Mouse (Mus musculus) cerebellum, adult 2 months (tissue): Measurements from ENCODE around the gene Tgtp2. TPM values are rescaled to one million over a fixed set of nuclear protein-coding genes. Genes with fewer than 3 reads are reported as not detected.

Source experiments
- DNase-seq, 2 experiments: peaks; one replicate each; pipeline ENCODE4 v3.0.0; 2021
- H3K27ac ChIP-seq: fragments of 200-500 bp; 2 replicates; pipeline ENCODE4 v1.5.1; 2012; ENCODE audit warnings: low read length, control low read depth, inconsistent platforms; ENCODE audit not compliant: insufficient read depth
- H3K27me3 ChIP-seq: fragments of 200-500 bp; 2 replicates; pipeline ENCODE4 v1.6.1; 2012; ENCODE audit warnings: inconsistent platforms, mild to moderate bottlenecking, low read length, moderate library complexity; ENCODE audit not compliant: control insufficient read depth, insufficient read depth
- H3K4me1 ChIP-seq: fragments of 200-500 bp; 2 replicates; pipeline ENCODE4 v1.6.1; 2011; ENCODE audit warnings: low read length; ENCODE audit not compliant: control insufficient read depth, insufficient read depth
- H3K4me3 ChIP-seq: fragments of 200-500 bp; replicated peaks from 2 replicates; pipeline ENCODE3; 2011; ENCODE audit warnings: mild to moderate bottlenecking, low read depth, low read length, control low read depth; ENCODE audit not compliant: insufficient read depth
- CTCF ChIP-seq: fragments of 200-500 bp; IDR thresholded peaks from 2 replicates; pipeline ENCODE4 v1.5.1; 2011; ENCODE audit warnings: low read depth, mild to moderate bottlenecking, control low read depth, low read length, moderate library complexity, borderline replicate concordance; ENCODE audit not compliant: insufficient read depth
- POLR2A ChIP-seq: fragments of 200-500 bp; IDR thresholded peaks from 2 replicates; pipeline ENCODE4 v1.6.1; 2011; ENCODE audit warnings: low read length, control low read depth, borderline replicate concordance; ENCODE audit not compliant: insufficient read depth
- WGBS: fragments of 180-500 bp; shearing (Covaris S2); methylation state at CpG from one replicate; pipeline ENCODE4 v1.1.7; 2018; 5-methylcytosine and 5-hydroxymethylcytosine counted together
- polyA plus RNA-seq: library from polyadenylated mRNA; depleted of rRNA; stranded (reverse); fragments of >200 nt; gene quantifications from 2 replicates; pipeline ENCODE4 v1.2.3, GENCODE M21; 2012

The Tgtp2 gene
- polyA plus RNA-seq, 1 experiment, result 2.3 TPM

DNA sequence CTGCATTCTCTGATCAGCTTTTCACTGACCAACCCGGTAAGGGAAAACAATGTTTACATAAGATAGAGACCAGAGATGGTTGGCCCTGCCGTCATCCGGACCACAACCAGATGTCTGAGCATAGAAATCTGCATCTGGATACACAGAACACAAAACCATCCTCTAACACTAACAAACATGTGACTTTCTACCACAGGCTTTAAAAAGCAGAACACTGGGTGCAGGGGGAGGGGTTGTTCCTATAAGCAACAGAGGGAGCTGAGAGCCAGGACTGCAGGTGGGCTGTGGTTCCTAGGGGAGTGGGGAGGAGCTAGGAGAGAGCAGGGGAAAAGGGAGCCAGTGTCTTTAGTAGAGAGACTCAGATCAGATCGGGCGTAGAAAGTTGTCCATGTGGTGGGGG is 37.5 kb upstream of the Tgtp2 start:
- no peaks in the 10 kb centered on the region for H3K4me1 ChIP-seq
- no peak for DNase-seq
- no peak for TF ChIP-seq POLR2A
- TF ChIP-seq CTCF, result no peak
- H3K27ac ChIP-seq, result no peak overlapping the region
- H3K27me3 ChIP-seq, result no peaks in the 10 kb centered on the region
- WGBS, result 68% methylated on average over 5 of the region's 5 CpGs
- H3K4me3 ChIP-seq, result no peak overlapping the region

DNA sequence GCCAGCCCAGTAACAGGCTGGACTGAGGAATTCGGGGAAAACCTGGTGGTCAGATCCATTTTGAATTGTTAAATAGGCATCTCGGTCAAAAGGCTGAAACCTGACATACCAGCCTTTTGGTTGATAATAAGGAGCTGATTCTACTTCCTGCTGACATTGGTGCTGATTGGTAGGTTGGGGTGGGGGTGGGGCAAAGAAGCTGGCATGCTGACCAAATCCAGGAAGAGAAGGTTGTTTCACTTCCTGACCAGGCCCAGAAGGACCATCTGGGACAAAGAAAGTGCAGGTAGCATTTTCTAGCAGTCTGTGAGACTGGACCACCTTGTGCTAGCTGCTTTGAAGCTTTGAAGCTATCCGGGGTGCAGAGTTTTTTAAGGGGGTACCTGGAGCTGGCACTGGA is 36.4 kb upstream of the Tgtp2 start:
- 80% methylated on average over 3 of the region's 3 CpGs for WGBS
- Histone ChIP-seq H3K4me3 (no peak overlapping the region), H3K27ac (no peak overlapping the region), H3K27me3 (no peaks in the 10 kb centered on the region), H3K4me1 (no peaks in the 10 kb centered on the region)
- no peak for DNase-seq
- TF ChIP-seq POLR2A (no peak), CTCF (no peak)

DNA sequence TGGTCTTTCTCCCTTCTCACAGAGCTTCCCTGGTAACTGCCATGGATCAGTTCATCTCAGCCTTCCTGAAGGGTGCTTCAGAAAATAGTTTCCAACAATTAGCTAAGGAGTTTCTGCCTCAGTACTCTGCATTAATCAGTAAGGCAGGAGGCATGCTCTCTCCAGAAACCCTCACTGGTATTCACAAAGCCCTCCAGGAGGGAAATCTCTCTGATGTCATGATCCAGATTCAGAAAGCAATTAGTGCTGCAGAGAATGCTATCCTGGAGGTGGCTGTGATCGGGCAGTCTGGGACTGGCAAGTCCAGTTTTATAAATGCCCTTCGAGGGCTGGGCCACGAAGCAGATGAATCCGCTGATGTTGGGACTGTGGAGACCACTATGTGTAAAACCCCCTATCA is 31.4 kb upstream of the Tgtp2 start:
- 68% methylated on average over 4 of the region's 4 CpGs for WGBS
- Histone ChIP-seq H3K27me3 (no peaks in the 10 kb centered on the region), H3K4me3 (no peak overlapping the region), H3K4me1 (no peaks in the 10 kb centered on the region), H3K27ac (no peak overlapping the region)
- no peak for DNase-seq
- TF ChIP-seq CTCF (no peak), POLR2A (no peak)

DNA sequence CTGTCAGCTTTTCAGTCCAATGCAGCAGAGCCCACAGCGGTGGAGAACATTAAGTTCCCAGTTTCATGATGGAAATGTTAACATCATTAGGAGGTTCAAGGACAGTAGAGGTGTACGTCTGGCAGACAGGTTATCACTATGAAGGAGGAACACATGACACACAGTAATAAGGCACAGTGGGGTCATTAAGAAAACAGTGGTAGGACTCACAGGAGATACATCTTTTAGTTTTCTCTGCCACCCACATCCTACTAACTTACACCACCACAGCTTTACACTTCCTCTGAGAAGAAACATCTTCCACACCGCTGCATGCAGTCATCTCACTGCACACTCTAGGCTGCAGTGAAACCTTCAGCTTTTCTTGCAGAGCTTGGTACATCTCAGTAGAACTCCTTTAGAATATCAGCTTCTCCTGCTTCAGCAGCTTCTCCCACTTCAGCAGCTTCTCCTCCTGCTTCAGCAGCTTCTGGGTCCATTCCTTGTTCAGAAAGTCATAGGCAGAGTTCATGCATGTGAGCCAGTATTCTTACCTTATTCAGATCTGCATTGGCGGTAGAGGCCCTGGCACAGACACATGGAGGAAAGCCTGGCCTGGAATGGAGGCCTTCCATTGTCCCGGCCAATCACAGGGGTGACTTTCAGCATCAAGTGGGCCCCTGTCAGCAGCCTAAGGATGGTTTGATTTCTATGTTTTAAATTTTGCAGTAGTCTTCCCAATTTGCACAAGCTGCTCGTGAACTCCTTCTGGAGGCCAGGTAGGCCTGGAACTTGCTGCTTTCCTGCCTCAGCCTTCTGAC is 30.1 kb upstream of the Tgtp2 start:
- Histone ChIP-seq H3K27ac (no peak overlapping the region), H3K27me3 (no peaks in the 10 kb centered on the region), H3K4me1 (no peaks in the 10 kb centered on the region), H3K4me3 (no peak overlapping the region)
- TF ChIP-seq CTCF (no peak), POLR2A (no peak)
- WGBS, result 87% methylated on average over 6 of the region's 6 CpGs
- DNase-seq, result no peak

DNA sequence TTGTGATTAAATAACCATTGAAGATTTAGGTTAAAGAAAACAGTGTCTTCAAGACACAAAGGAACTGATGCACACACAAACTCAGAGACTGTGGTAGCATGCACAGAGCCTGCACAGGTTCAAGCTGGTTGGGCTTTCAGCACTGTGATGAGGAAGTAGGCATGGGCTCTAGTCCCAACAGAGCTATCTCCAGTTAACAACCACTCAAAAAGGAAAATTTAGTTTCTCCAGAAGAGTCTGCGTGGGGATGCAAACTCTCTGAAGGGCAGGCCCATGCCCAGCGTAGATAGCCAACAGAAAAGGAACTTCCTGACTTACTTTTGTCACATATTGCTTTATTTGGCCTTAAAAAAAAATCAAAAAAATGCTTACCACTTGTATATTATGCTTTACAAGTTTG is 28.8 kb upstream of the Tgtp2 start:
- no peak for TF ChIP-seq POLR2A
- TF ChIP-seq CTCF, result no peak
- H3K4me1 ChIP-seq, result no peaks in the 10 kb centered on the region
- WGBS, result 92% methylated on average over 2 of the region's 2 CpGs
- DNase-seq, result no peak
- H3K4me3 ChIP-seq, result no peak overlapping the region
- H3K27me3 ChIP-seq, result no peaks in the 10 kb centered on the region
- no peak overlapping the region for H3K27ac ChIP-seq

DNA sequence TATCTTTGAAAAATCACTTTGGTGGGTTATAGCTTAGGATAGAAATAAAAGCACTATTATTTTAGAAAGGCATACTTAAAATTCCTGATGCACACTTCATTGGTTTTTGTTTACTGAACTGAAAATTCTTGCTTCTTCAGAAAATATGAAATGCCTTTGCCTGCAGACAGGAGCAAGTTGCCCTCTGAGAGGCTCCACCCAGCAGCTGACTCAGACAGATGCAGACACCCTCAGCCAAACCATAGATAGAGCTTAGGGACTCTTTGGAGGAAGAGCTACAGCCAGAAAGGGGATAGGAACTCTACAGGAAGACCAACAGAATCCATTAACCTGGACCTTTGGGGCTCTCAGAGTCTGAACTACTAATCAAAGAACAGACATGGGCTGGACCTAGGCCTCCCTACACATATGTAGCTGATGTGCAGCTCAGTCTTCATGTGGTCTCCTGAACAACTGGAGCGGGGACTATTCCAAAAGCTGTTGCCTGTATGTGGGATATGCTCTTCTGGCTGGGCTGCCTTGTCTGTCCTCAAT is 28.1 kb upstream of the Tgtp2 start:
- DNase-seq, result no peak
- 100% methylated on average over 1 of the region's 1 CpGs for WGBS
- no peak for TF ChIP-seq CTCF
- TF ChIP-seq POLR2A, result no peak
- Histone ChIP-seq H3K4me3 (no peak overlapping the region), H3K4me1 (no peaks in the 10 kb centered on the region), H3K27ac (no peak overlapping the region), H3K27me3 (no peaks in the 10 kb centered on the region)

DNA sequence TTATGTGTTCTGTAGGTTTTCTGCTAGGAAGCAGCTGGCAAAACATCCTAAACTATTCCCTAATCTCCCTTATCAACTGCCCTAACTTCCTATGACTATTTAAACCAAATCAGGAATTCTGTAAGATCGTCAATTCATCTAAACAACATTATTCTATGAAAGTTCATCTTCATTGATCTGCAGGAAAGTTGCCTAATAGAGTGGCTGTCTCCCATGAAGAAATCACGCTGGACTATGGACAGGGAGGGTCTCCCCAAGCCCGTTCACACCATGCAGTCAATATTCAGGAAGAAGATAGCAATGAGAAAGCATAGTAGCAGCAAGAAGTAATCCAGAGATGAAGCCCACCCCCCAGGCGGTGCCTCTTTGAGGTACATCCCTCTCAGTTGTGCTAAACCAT is 27.2 kb upstream of the Tgtp2 start:
- Histone ChIP-seq H3K4me3 (no peak overlapping the region), H3K27ac (no peak overlapping the region), H3K27me3 (no peaks in the 10 kb centered on the region), H3K4me1 (no peaks in the 10 kb centered on the region)
- TF ChIP-seq CTCF (no peak), POLR2A (no peak)
- WGBS, result 81% methylated on average over 4 of the region's 4 CpGs
- DNase-seq, result no peak

DNA sequence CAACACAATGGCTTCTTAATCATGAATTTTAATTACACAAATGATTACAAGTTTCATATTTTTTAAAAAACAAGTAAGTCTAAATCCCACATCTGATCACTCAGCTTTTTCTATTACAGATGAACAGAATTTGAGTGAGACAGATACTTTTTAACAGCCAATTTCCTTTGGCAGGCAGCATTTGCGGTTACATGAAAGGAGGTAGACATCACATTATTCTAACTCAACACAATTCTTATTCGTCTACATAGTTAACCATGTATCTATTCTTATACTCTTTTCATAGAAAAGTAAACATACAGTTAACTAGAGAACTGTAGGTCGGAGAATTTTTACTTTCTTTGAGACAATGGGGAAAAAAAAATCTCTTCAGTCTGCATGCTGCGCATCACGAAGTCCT is 26.5 kb upstream of the Tgtp2 start:
- no peak for DNase-seq
- TF ChIP-seq POLR2A (no peak), CTCF (no peak)
- Histone ChIP-seq H3K27me3 (no peaks in the 10 kb centered on the region), H3K4me3 (no peak overlapping the region), H3K4me1 (no peaks in the 10 kb centered on the region), H3K27ac (no peak overlapping the region)
- 87% methylated on average over 5 of the region's 5 CpGs for WGBS
